Mouse (Mus musculus) MEL (cell line): Measurements from ENCODE around the gene Ttc9.

ENCODE experiments used
- HCFC1 ChIP-seq: IDR thresholded peaks from 2 replicates; pipeline ENCODE4 v1.6.1; 2012; ENCODE audit warnings: low read depth, mild to moderate bottlenecking, inconsistent platforms, low read length, improper control_type of control experiment, moderate library complexity
- JUND ChIP-seq: IDR thresholded peaks from 2 replicates; pipeline ENCODE4 v1.6.1; 2011; ENCODE audit warnings: low read depth, mild to moderate bottlenecking, improper control_type of control experiment, low read length
- MYB ChIP-seq: IDR thresholded peaks from 2 replicates; pipeline ENCODE4 v1.6.1; 2011; ENCODE audit warnings: mild to moderate bottlenecking, low read depth, low read length, improper control_type of control experiment
- MYC ChIP-seq: IDR thresholded peaks from 2 replicates; pipeline ENCODE4 v1.6.1; 2011; ENCODE audit warnings: low read depth, mild to moderate bottlenecking, low read length, improper control_type of control experiment, moderate library complexity

DNA sequence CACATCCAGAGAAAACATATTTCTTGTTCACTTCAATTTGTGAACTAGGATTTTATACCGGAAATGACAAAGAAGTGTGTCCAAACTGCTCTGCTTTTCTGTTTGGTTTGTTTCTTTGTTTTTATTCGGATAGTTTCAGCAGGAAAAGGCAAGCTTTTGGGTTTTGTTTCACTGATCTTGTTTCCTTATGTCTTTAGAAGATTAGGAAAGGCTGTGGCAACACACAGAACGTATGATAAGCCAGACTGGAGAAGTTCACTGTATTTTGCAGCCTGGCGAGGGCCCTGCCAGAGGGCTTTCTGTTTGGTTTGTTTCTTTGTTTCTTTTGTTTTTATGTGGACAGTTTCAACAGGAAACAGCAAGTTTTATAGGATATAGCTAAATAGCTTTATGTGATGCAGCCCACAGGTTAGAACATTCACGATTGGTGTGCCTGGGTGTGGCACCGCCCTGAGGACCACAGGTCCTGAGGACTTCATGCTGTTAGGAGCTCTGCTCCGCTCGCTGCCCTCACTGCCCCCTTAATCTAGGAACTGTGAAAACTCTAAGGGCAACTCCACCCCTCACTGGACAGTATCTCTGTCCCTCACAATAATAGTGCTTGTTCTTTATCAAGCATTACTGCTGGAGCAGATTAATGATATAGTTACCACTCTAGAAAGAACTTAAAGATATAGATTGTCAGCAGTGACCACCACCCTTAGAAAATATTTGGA is 34.3 kb upstream of the Ttc9 start:
- TF ChIP-seq JUND (no peak), MYB (no peak), MYC (no peak), HCFC1 (no peak)
